Mouse (Mus musculus): ENCODE data around the gene Tmem150c. TPM values are rescaled to one million over a fixed set of nuclear protein-coding genes. Genes with fewer than 3 reads are reported as not detected.
A peak's percentile ranks its signal among the peaks of the same experiment; 100 is the strongest.

Tmem150c gene
- polyA plus RNA-seq, 1 experiment from 2014 or later: 3.6 TPM

GRCm38 (mm10) chr5:100047143-100047640 lies 112.4 kb downstream of the Tmem150c start:
- no peak for DNase-seq (ENCODE audit: low spot score)
- no peak overlapping the region for H3K4me2 ChIP-seq (replicated peaks; ENCODE audit: low read depth, low read length)
- ATAC-seq (ENCODE audit: low FRiP score): no peak

DNA sequence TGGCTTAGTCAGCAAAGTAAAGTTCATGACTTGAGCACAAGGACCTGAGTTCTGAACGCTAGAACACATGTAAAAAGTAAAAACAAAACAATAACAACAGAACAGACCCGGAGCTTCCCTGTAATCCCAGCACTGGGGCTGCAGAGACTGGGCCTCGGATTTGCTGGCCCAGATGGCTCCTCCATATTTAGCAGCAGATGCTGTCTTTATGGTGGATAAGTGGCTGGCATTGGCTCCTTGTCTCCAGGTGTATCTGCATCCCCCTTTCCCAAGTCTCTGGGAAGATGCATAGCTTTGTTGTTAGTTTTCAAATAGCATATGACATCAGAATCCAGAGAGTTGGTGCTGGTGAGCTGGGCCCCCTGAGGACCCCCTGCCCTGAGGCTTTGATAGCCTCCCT lies 113.5 kb downstream of the Tmem150c start:
- Histone ChIP-seq H3K9me3 (ENCODE audit: control insufficient read depth, low read length) (no peaks in the 10 kb centered on the region), H3K4me2 (replicated peaks; ENCODE audit: low read depth, low read length) (no peak overlapping the region), H3K4me3 (ENCODE audit: low read depth, low read length) (no peak overlapping the region), H3K27ac (ENCODE audit: low read depth, low read length) (no peak overlapping the region), H3K27me3 (ENCODE audit: control insufficient read depth, insufficient read depth, low read length) (no peaks in the 10 kb centered on the region), H3K4me1 (replicated peaks; ENCODE audit: control insufficient read depth, insufficient read depth, low read length) (peaks cover 2% of the 10 kb centered on the region; the same call in 1 of the 2 replicates), H3K36me3 (ENCODE audit: control insufficient read depth, insufficient read depth, low read length) (no peaks in the 10 kb centered on the region), H3K9ac (ENCODE audit: low read depth, low read length) (no peak overlapping the region)
- no peak for DNase-seq (ENCODE audit: low spot score)
- WGBS: 83% methylated on average over 3 of the region's 3 CpGs
- no peak for ATAC-seq (ENCODE audit: low FRiP score)

More at GRCm38 (mm10) chr5:100047143-100047640, 112.4 kb downstream of the Tmem150c start:
- WGBS: 68% methylated on average over 8 of the region's 8 CpGs
- Histone ChIP-seq H3K9ac (ENCODE audit: low read depth, low read length) (no peak overlapping the region), H3K27ac (ENCODE audit: low read depth, low read length) (no peak overlapping the region), H3K9me3 (ENCODE audit: control insufficient read depth, low read length) (no peaks in the 10 kb centered on the region), H3K4me3 (ENCODE audit: low read depth, low read length) (no peak overlapping the region), H3K36me3 (ENCODE audit: control insufficient read depth, insufficient read depth, low read length) (0 out of 2 replicates have a peak, but pooled peaks cover under 1% of the 10 kb centered on the region), H3K27me3 (ENCODE audit: control insufficient read depth, insufficient read depth, low read length) (no peaks in the 10 kb centered on the region), H3K4me1 (replicated peaks; ENCODE audit: control insufficient read depth, insufficient read depth, low read length) (peaks cover 2% of the 10 kb centered on the region; the same call in 1 of the 2 replicates)

DNA sequence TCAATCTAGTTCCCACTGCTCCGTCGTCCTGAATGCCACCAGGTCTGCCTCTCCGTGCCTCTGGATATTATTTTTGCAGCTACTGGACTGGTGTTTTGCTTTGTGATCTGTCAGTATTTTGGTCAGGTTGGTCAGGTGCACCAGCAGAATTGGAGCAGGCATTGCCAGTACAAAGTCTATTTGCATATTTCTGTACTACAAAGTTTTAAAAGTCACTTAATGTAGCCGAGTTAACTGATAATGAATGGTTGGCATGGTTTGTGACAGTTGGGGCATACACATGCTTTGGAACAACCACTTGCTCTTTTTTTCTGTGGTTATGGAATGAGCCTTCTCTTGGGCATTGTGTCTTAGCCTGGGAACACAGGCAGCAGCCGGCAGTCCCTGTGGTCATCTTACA lies 115.0 kb downstream of the Tmem150c start:
- ATAC-seq (ENCODE audit: low FRiP score) (no peak), DNase-seq (ENCODE audit: low spot score) (no peak)
- Histone ChIP-seq H3K4me3 (ENCODE audit: low read depth, low read length) (no peak overlapping the region), H3K27ac (ENCODE audit: low read depth, low read length) (no peak overlapping the region), H3K4me1 (replicated peaks; ENCODE audit: control insufficient read depth, insufficient read depth, low read length) (peaks cover 2% of the 10 kb centered on the region), H3K36me3 (ENCODE audit: control insufficient read depth, insufficient read depth, low read length) (no peaks in the 10 kb centered on the region), H3K9ac (ENCODE audit: low read depth, low read length) (no peak overlapping the region), H3K9me3 (ENCODE audit: control insufficient read depth, low read length) (no peaks in the 10 kb centered on the region), H3K27me3 (ENCODE audit: control insufficient read depth, insufficient read depth, low read length) (no peaks in the 10 kb centered on the region), H3K4me2 (replicated peaks; ENCODE audit: low read depth, low read length) (no peak overlapping the region)
- 85% methylated on average over 5 of the region's 5 CpGs for WGBS

GRCm38 (mm10) chr5:100044030-100044429 lies 115.6 kb downstream of the Tmem150c start:
- no peak for DNase-seq (ENCODE audit: low spot score)
- no peak overlapping the region for H3K4me2 ChIP-seq (replicated peaks; ENCODE audit: low read depth, low read length)
- H3K36me3 ChIP-seq (ENCODE audit: control insufficient read depth, insufficient read depth, low read length): no peaks in the 10 kb centered on the region
- WGBS: 86% methylated on average over 4 of the region's 4 CpGs
- no peaks in the 10 kb centered on the region for H3K27me3 ChIP-seq (ENCODE audit: control insufficient read depth, insufficient read depth, low read length)
- H3K4me3 ChIP-seq (ENCODE audit: low read depth, low read length): no peak overlapping the region
- no peak overlapping the region for H3K9ac ChIP-seq (ENCODE audit: low read depth, low read length)
- H3K27ac ChIP-seq (ENCODE audit: low read depth, low read length): no peak overlapping the region
- peaks cover 2% of the 10 kb centered on the region for H3K4me1 ChIP-seq (replicated peaks; ENCODE audit: control insufficient read depth, insufficient read depth, low read length)
- no peaks in the 10 kb centered on the region for H3K9me3 ChIP-seq (ENCODE audit: control insufficient read depth, low read length)
- ATAC-seq (ENCODE audit: low FRiP score): no peak

- H3K4me1 ChIP-seq (replicated peaks; ENCODE audit: control insufficient read depth, insufficient read depth, low read length): peaks cover 2% of the 10 kb centered on the region
- H3K36me3 ChIP-seq (ENCODE audit: control insufficient read depth, insufficient read depth, low read length): no peaks in the 10 kb centered on the region
- DNase-seq (ENCODE audit: low spot score): no peak
- H3K27me3 ChIP-seq (ENCODE audit: control insufficient read depth, insufficient read depth, low read length): no peaks in the 10 kb centered on the region
- no peak overlapping the region for H3K9ac ChIP-seq (ENCODE audit: low read depth, low read length)
- no peak overlapping the region for H3K27ac ChIP-seq (ENCODE audit: low read depth, low read length)
- no peak overlapping the region for H3K4me2 ChIP-seq (replicated peaks; ENCODE audit: low read depth, low read length)
- no peak overlapping the region for H3K4me3 ChIP-seq (ENCODE audit: low read depth, low read length)
- WGBS: 92% methylated on average over 5 of the region's 5 CpGs
- no peak for ATAC-seq (ENCODE audit: low FRiP score)
- H3K9me3 ChIP-seq (ENCODE audit: control insufficient read depth, low read length): no peaks in the 10 kb centered on the region
Observed at GRCm38 (mm10) chr5:100043361-100043760, 116.2 kb downstream of the Tmem150c start.

DNA sequence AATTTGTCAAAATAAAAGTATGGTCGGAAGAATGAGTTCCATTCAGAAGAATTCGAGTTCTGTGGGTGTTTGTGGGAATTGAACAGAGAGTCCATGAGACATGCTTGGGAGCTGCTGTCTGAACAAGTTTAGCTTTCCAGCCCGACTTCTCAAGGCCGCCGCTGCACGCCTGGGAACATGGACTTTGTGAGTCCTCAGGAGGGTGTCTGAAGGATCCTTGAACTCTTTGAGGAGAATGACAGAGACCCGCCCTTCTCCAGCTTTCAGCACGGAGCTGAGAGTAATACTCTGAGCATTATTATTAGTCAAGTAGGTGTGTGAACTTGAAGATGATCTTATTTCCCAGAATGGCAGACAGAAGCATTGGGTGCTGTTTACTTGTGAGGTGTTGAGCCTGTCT lies 117.1 kb downstream of the Tmem150c start:
- DNase-seq (ENCODE audit: low spot score): no peak
- Histone ChIP-seq H3K4me1 (replicated peaks; ENCODE audit: control insufficient read depth, insufficient read depth, low read length) (peaks cover 2% of the 10 kb centered on the region), H3K9ac (ENCODE audit: low read depth, low read length) (no peak overlapping the region), H3K4me2 (replicated peaks; ENCODE audit: low read depth, low read length) (no peak overlapping the region), H3K27ac (ENCODE audit: low read depth, low read length) (no peak overlapping the region), H3K27me3 (ENCODE audit: control insufficient read depth, insufficient read depth, low read length) (no peaks in the 10 kb centered on the region), H3K9me3 (ENCODE audit: control insufficient read depth, low read length) (no peaks in the 10 kb centered on the region), H3K36me3 (ENCODE audit: control insufficient read depth, insufficient read depth, low read length) (no peaks in the 10 kb centered on the region), H3K4me3 (ENCODE audit: low read depth, low read length) (no peak overlapping the region)
- WGBS: 95% methylated on average over 8 of the region's 8 CpGs
- no peak for ATAC-seq (ENCODE audit: low FRiP score)

GRCm38 (mm10) chr5:100041272-100041671 lies 118.3 kb downstream of the Tmem150c start:
- Histone ChIP-seq H3K4me2 (replicated peaks; ENCODE audit: low read depth, low read length) (no peak overlapping the region), H3K9ac (ENCODE audit: low read depth, low read length) (no peak overlapping the region), H3K36me3 (ENCODE audit: control insufficient read depth, insufficient read depth, low read length) (no peaks in the 10 kb centered on the region), H3K27me3 (ENCODE audit: control insufficient read depth, insufficient read depth, low read length) (no peaks in the 10 kb centered on the region), H3K4me1 (replicated peaks; ENCODE audit: control insufficient read depth, insufficient read depth, low read length) (no peaks in the 10 kb centered on the region; the same call in none of the 2 replicates), H3K4me3 (ENCODE audit: low read depth, low read length) (no peak overlapping the region), H3K9me3 (ENCODE audit: control insufficient read depth, low read length) (no peaks in the 10 kb centered on the region), H3K27ac (ENCODE audit: low read depth, low read length) (no peak overlapping the region)
- WGBS: 58% methylated on average over 4 of the region's 4 CpGs
- DNase-seq (ENCODE audit: low spot score): no peak
- no peak for ATAC-seq (ENCODE audit: low FRiP score)

- Histone ChIP-seq H3K4me1 (replicated peaks; ENCODE audit: control insufficient read depth, insufficient read depth, low read length) (no peaks in the 10 kb centered on the region; the same call in none of the 2 replicates), H3K27me3 (ENCODE audit: control insufficient read depth, insufficient read depth, low read length) (no peaks in the 10 kb centered on the region), H3K4me3 (ENCODE audit: low read depth, low read length) (peak overlapping the region; percentile 97), H3K36me3 (ENCODE audit: control insufficient read depth, insufficient read depth, low read length) (peaks cover 5% of the 10 kb centered on the region; the same call in 1 of the 2 replicates), H3K27ac (ENCODE audit: low read depth, low read length) (peak overlapping the region; percentile 74), H3K4me2 (replicated peaks; ENCODE audit: low read depth, low read length) (peak overlapping the region; percentile 66), H3K9me3 (ENCODE audit: control insufficient read depth, low read length) (no peaks in the 10 kb centered on the region), H3K9ac (ENCODE audit: low read depth, low read length) (peak overlapping the region; percentile 82)
- WGBS: 1% methylated on average over 19 of the region's 19 CpGs
- DNase-seq (ENCODE audit: low spot score) (no peak), ATAC-seq (ENCODE audit: low FRiP score) (no peak)
Observed at GRCm38 (mm10) chr5:100040281-100040784, 119.3 kb downstream of the Tmem150c start.

GRCm38 (mm10) chr5:100039602-100040142 lies 119.9 kb downstream of the Tmem150c start, which contains the start of the genes Hnrnpdl and Enoph1:
Hnrnpdl (minus strand) TSS chr5:100039664.
Enoph1 (plus strand) TSS chr5:100039985.
- Histone ChIP-seq H3K4me3 (ENCODE audit: low read depth, low read length) (peak within 1 kb of the TSS; percentile 97), H3K27me3 (ENCODE audit: control insufficient read depth, insufficient read depth, low read length) (no peaks in the 10 kb centered on the region), H3K4me1 (replicated peaks; ENCODE audit: control insufficient read depth, insufficient read depth, low read length) (no peaks in the 10 kb centered on the region; the same call in none of the 2 replicates), H3K4me2 (replicated peaks; ENCODE audit: low read depth, low read length) (peak within 1 kb of the TSS; percentile 66), H3K9ac (ENCODE audit: low read depth, low read length) (peak within 1 kb of the TSS; percentile 100), H3K27ac (ENCODE audit: low read depth, low read length) (peak within 1 kb of the TSS; percentile 98), H3K9me3 (ENCODE audit: control insufficient read depth, low read length) (no peaks in the 10 kb centered on the region), H3K36me3 (ENCODE audit: control insufficient read depth, insufficient read depth, low read length) (peaks cover 5% of the 10 kb centered on the region; the same call in 1 of the 2 replicates)
- DNase-seq (ENCODE audit: low spot score): peak; percentile 96
- peak; percentile 92 for ATAC-seq (ENCODE audit: low FRiP score)
- 0% methylated on average over 56 of the region's 57 CpGs for WGBS

Data from hindbrain, embryonic 11.5 days (tissue).